Mouse (Mus musculus) heart, embryonic 12.5 days (tissue): ENCODE results near the gene Fen1. TPM values are rescaled to one million over a fixed set of nuclear protein-coding genes. Genes with fewer than 3 reads are reported as not detected.
A peak's percentile ranks its signal among the peaks of the same experiment; 100 is the strongest.

Source experiments
- ATAC-seq: fragments of 200-750 bp; cut with Nextera tagmentation; 2 replicates; pipeline ENCODE4 v1.8.0; 2017; ENCODE audit warnings: moderate TSS enrichment, moderate library complexity; ENCODE audit not compliant: insufficient number of reproducible peaks, low FRiP score
- H3K27ac ChIP-seq: fragments of 300-500 bp; sonication (generic); 2 replicates; pipeline ENCODE4 v1.5.1; 2016; ENCODE audit warnings: mild to moderate bottlenecking, moderate library complexity; ENCODE audit not compliant: poor library complexity, severe bottlenecking
- H3K27me3 ChIP-seq: fragments of 300-500 bp; sonication (generic); replicated peaks from 2 replicates; pipeline ENCODE4 v1.6.1; 2016; ENCODE audit warnings: mild to moderate bottlenecking, moderate library complexity
- H3K36me3 ChIP-seq: fragments of 300-500 bp; sonication (generic); 2 replicates; pipeline ENCODE4 v1.6.1; 2016; ENCODE audit warnings: mild to moderate bottlenecking, moderate library complexity
- H3K4me1 ChIP-seq: fragments of 300-500 bp; sonication (generic); replicated peaks from 2 replicates; pipeline ENCODE4 v1.6.1; 2016; ENCODE audit warnings: mild to moderate bottlenecking
- H3K4me2 ChIP-seq: fragments of 300-500 bp; sonication (generic); 2 replicates; pipeline ENCODE4 v1.6.1; 2016; ENCODE audit warnings: mild to moderate bottlenecking, moderate library complexity
- H3K4me3 ChIP-seq: fragments of 300-500 bp; sonication (generic); 2 replicates; pipeline ENCODE4 v1.5.1; 2016; ENCODE audit warnings: mild to moderate bottlenecking
- H3K9ac ChIP-seq: fragments of 300-500 bp; sonication (generic); 2 replicates; pipeline ENCODE4 v1.6.1; 2016; ENCODE audit warnings: mild to moderate bottlenecking, moderate library complexity
- H3K9me3 ChIP-seq: fragments of 300-500 bp; sonication (generic); replicated peaks from 2 replicates; pipeline ENCODE4 v1.6.1; 2016; ENCODE audit warnings: mild to moderate bottlenecking, moderate library complexity
- WGBS: fragments of 180-500 bp; shearing (Covaris S2); methylation state at CpG from one replicate; pipeline ENCODE4 v1.1.7; 2016; 5-methylcytosine and 5-hydroxymethylcytosine counted together
- polyA plus RNA-seq: library from polyadenylated mRNA; unstranded; fragments of >200 nt; fragmentation: Nextera tagmentation; extraction: Ambion mirVana; gene quantifications from 2 replicates; pipeline ENCODE4 v1.2.1, GENCODE M21; 2016

Fen1 gene
- polyA plus RNA-seq, 1 experiment from 2014 or later = 59.2 TPM

DNA sequence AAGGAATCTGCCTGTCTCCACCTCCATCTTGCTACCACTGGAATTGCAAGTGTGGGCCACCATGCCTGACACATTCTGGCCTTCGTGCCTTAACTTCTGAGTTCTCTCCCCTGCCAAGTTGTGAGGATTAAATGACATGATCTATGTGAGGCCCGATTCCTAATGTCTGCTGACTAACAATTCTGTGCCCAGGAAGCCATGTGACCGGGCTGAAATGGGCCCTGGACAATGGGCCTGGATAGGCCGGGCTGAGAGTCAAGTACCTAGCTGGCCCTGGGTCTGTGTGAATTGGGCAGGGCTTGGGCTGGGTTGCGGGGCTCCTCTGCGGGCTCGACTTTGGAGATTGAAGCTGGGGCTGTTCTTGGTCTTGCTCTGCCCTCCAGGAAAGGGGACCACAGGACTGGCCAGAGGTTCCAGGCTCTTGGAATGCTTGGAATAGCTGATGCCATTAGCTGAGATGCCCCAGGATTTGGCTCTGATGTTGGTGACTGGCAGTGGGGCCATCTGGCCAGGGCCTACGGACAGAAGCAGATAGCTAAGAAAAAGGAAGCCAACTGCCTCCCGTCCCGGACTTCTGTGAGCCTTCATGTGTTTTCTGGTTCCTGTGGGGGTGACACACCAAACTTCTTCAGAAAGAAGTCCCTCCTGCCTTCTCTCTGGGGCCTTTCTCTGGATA, 10.0 kb upstream of the Fen1 start:
- Histone ChIP-seq H3K27ac (no peak overlapping the region), H3K36me3 (peaks cover 52% of the 10 kb centered on the region), H3K9ac (no peak overlapping the region), H3K9me3 (no peaks in the 10 kb centered on the region), H3K4me3 (no peak overlapping the region), H3K4me2 (no peak overlapping the region), H3K4me1 (no peaks in the 10 kb centered on the region), H3K27me3 (no peaks in the 10 kb centered on the region)
- WGBS = 79% methylated on average over 10 of the region's 10 CpGs
- no peak for ATAC-seq

DNA sequence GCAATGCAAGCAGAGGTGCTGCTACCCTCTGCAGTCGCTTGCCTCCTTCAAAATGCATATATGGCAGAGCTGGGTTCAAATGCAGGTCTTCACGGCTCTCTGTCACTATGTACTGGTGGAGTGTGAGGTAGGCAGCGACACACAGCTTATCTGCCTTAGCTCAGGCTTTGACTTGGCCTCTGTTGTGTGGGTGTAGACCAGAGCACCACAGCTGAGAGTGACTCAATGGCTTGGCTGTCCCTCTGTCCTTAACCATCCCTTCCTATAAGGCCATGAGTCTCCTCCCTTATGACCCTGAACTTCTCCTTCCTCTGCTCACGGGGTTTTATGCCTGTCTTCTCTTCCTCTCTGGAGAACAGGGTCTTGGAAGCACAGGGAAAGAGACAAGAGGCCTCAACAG, 6.9 kb upstream of the Fen1 start:
- H3K4me3 ChIP-seq = no peak overlapping the region
- whole genome bisulfite sequencing = 74% methylated on average over 4 of the region's 4 CpGs
- no peaks in the 10 kb centered on the region for H3K27me3 ChIP-seq
- H3K4me2 ChIP-seq = no peak overlapping the region
- H3K36me3 ChIP-seq = peaks cover 80% of the 10 kb centered on the region
- no peak overlapping the region for H3K27ac ChIP-seq
- no peaks in the 10 kb centered on the region for H3K4me1 ChIP-seq
- no peaks in the 10 kb centered on the region for H3K9me3 ChIP-seq
- no peak for ATAC-seq
- no peak overlapping the region for H3K9ac ChIP-seq

DNA sequence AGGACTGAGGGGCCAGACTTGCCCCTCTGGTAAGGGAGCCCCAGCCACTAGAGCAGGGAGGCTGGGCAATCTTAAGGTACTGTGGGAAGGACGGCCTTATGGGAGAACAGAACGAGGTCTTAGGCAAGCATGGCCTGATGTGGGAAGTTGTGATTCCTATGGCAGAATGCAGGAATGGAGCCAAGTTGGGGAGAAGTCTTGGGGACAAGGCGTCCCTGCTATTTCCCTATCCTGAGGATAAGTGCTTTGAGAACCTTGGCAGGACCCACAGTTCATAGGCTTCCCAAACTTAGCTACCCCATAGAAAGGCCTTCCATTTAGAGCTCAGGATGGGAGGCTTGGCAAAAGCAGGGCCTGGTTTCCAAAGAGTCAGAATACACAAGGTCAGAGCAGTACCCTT, 4.9 kb upstream of the Fen1 start:
- H3K9ac ChIP-seq = no peak overlapping the region
- H3K36me3 ChIP-seq = peaks cover 79% of the 10 kb centered on the region
- no peak overlapping the region for H3K4me2 ChIP-seq

DNA sequence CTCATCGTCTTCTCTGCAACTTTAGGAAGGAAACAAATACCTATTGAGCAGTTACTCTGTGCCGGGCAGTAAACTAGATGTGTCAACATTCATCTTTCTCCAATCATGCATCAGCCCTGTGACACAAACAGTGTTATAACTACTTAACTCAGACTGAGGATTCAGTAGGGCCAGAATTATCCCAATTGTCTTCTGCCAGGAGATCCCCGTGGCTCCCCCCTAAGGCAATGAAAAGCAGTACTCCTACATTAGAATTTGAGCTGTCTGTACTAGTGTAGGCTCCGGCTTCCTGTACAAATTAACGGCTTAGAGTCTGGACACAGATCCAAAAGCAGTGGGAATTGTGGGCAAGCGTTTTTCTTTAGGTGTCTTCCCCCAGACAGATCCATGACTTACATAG, 1.1 kb upstream of the Fen1 start:
- Histone ChIP-seq H3K36me3 (peaks cover 56% of the 10 kb centered on the region), H3K4me1 (peaks cover 16% of the 10 kb centered on the region), H3K27ac (no peak overlapping the region), H3K9me3 (no peaks in the 10 kb centered on the region), H3K4me2 (peak overlapping the region; percentile 81), H3K9ac (peak overlapping the region; percentile 40; the same call in 1 of the 2 replicates), H3K27me3 (no peaks in the 10 kb centered on the region), H3K4me3 (peak overlapping the region; percentile 88)
- WGBS = 73% methylated on average over 6 of the region's 6 CpGs
- ATAC-seq = no peak

More for the DNA sequence above, 4.9 kb upstream of the Fen1 start:
- Histone ChIP-seq H3K9me3 (no peaks in the 10 kb centered on the region), H3K27me3 (no peaks in the 10 kb centered on the region), H3K4me1 (peaks cover 7% of the 10 kb centered on the region; the same call in 1 of the 2 replicates), H3K4me3 (no peak overlapping the region), H3K27ac (no peak overlapping the region)
- 85% methylated on average over 3 of the region's 3 CpGs for WGBS
- ATAC-seq = no peak

GRCm38 (mm10) chr19:10204616-10205001, 640 bp upstream of the Fen1 start:
- H3K9ac ChIP-seq = peak overlapping the region; percentile 95
- peak overlapping the region; percentile 86; the same call in 1 of the 2 replicates for H3K27ac ChIP-seq
- no peak for ATAC-seq
- H3K27me3 ChIP-seq = no peaks in the 10 kb centered on the region
- peak overlapping the region; percentile 88 for H3K4me3 ChIP-seq
- H3K4me2 ChIP-seq = peak overlapping the region; percentile 81
- peaks cover 16% of the 10 kb centered on the region for H3K4me1 ChIP-seq
- WGBS = 1% methylated on average over 5 of the region's 5 CpGs
- H3K9me3 ChIP-seq = no peaks in the 10 kb centered on the region
- peaks cover 58% of the 10 kb centered on the region for H3K36me3 ChIP-seq

DNA sequence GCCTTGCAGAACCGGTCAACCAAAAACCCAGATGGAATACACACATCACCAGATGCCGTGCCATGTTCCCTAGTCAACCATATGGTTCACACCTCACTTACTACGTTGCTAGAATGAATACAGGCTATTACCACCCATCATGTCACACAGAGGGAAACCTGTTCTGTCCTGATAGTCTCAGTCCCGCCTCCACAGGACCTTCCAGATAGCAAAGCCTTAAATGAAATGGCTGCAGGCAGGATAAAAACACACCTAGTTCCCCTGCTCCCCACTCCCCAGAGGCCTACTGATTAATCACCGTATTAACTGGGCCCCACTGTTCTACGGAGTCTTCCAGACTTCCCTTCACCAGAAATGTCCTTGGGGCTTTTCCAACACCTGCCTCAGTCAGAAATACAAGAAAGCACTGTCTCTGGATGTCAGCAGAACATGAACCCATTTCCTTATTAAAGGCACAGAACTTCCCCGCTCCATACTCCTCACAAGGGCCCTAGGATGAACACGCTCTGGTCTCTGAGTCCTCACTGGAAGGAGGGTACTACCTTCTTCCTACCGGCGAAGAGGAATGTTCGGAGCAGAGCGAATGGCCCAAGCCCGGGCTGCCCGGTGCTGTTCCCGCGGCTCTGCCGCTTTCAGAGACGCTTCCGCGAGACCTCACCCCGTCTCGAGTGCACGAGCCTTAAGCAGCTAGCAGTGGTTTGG, 672 bp downstream of the Fen1 start:
- Histone ChIP-seq H3K9me3 (no peaks in the 10 kb centered on the region), H3K27me3 (no peaks in the 10 kb centered on the region), H3K36me3 (peaks cover 51% of the 10 kb centered on the region), H3K4me3 (peak overlapping the region; percentile 88), H3K9ac (peak overlapping the region; percentile 95), H3K4me1 (peaks cover 16% of the 10 kb centered on the region), H3K4me2 (peak overlapping the region; percentile 81), H3K27ac (peak overlapping the region; percentile 86)
- WGBS = 1% methylated on average over 23 of the region's 23 CpGs
- peak; percentile 37 for ATAC-seq

DNA sequence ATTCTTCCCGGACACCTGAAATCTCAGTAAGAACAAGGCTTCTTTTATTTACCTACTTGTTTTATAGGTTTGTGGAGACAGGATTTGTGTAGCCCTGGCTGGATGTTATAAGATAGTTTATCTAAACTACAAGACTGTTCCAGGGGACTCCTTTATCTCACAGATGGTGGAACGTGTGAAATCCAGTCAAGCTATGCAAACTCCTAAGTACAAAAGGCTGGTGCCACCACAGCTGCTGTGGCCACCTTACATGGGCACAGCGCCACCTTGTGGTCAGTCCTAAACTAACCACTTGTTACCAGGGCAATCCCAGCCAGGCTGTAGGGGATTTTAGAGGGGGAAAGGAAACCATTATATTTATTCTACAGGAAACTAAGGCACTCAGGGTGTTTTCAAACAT, 5.2 kb downstream of the Fen1 start:
- Histone ChIP-seq H3K27ac (no peak overlapping the region), H3K9ac (no peak overlapping the region), H3K4me1 (peaks cover 9% of the 10 kb centered on the region), H3K4me2 (no peak overlapping the region), H3K36me3 (peaks cover 66% of the 10 kb centered on the region), H3K4me3 (no peak overlapping the region), H3K9me3 (no peaks in the 10 kb centered on the region), H3K27me3 (no peaks in the 10 kb centered on the region)
- ATAC-seq = 0 out of 2 replicates have a peak, but pooled peaks have one; percentile 30
- WGBS = 29% methylated on average over 3 of the region's 3 CpGs

GRCm38 (mm10) chr19:10198286-10198685, 5.7 kb downstream of the Fen1 start:
- 75% methylated on average over 2 of the region's 2 CpGs for WGBS
- no peak overlapping the region for H3K4me3 ChIP-seq
- ATAC-seq = no peak
- H3K36me3 ChIP-seq = peaks cover 70% of the 10 kb centered on the region
- H3K4me1 ChIP-seq = peaks cover 8% of the 10 kb centered on the region
- no peak overlapping the region for H3K9ac ChIP-seq
- H3K4me2 ChIP-seq = no peak overlapping the region
- no peaks in the 10 kb centered on the region for H3K27me3 ChIP-seq
- no peaks in the 10 kb centered on the region for H3K9me3 ChIP-seq
- H3K27ac ChIP-seq = no peak overlapping the region

GRCm38 (mm10) chr19:10197130-10197529, 6.8 kb downstream of the Fen1 start:
- H3K27ac ChIP-seq = no peak overlapping the region
- no peaks in the 10 kb centered on the region for H3K27me3 ChIP-seq
- 90% methylated on average over 4 of the region's 4 CpGs for WGBS
- H3K4me3 ChIP-seq = no peak overlapping the region
- H3K9me3 ChIP-seq = no peaks in the 10 kb centered on the region
- no peak overlapping the region for H3K9ac ChIP-seq
- no peak overlapping the region for H3K4me2 ChIP-seq
- H3K36me3 ChIP-seq = peaks cover 82% of the 10 kb centered on the region
- no peaks in the 10 kb centered on the region for H3K4me1 ChIP-seq
- no peak for ATAC-seq

- Histone ChIP-seq H3K27me3 (no peaks in the 10 kb centered on the region), H3K9me3 (no peaks in the 10 kb centered on the region), H3K4me3 (no peak overlapping the region), H3K27ac (no peak overlapping the region), H3K4me2 (no peak overlapping the region), H3K36me3 (peaks cover 86% of the 10 kb centered on the region), H3K9ac (no peak overlapping the region), H3K4me1 (0 out of 2 replicates have a peak, but pooled peaks cover 6% of the 10 kb centered on the region)
- no peak for ATAC-seq
- WGBS = 77% methylated on average over 5 of the region's 5 CpGs
Measured at GRCm38 (mm10) chr19:10195252-10195651, 8.7 kb downstream of the Fen1 start.

GRCm38 (mm10) chr19:10194337-10194736, 9.6 kb downstream of the Fen1 start:
- no peak overlapping the region for H3K27ac ChIP-seq
- no peaks in the 10 kb centered on the region for H3K27me3 ChIP-seq
- H3K4me1 ChIP-seq = 0 out of 2 replicates have a peak, but pooled peaks cover 6% of the 10 kb centered on the region
- H3K4me2 ChIP-seq = no peak overlapping the region
- WGBS = 82% methylated on average over 11 of the region's 11 CpGs
- no peak for ATAC-seq
- peaks cover 86% of the 10 kb centered on the region for H3K36me3 ChIP-seq
- H3K9ac ChIP-seq = no peak overlapping the region
- no peak overlapping the region for H3K4me3 ChIP-seq
- H3K9me3 ChIP-seq = no peaks in the 10 kb centered on the region
